Mouse (Mus musculus) stomach, postnatal 0 days (tissue): Measurements from ENCODE around the gene Gga2. TPM values are rescaled to one million over a fixed set of nuclear protein-coding genes. Genes with fewer than 3 reads are reported as not detected.

Source experiments
- ATAC-seq: fragments of 200-750 bp; cut with Nextera tagmentation; 2 replicates; pipeline ENCODE4 v1.8.0; 2017; ENCODE audit not compliant: low FRiP score, low TSS enrichment
- DNase-seq: peaks from one replicate; pipeline ENCODE4 v3.0.0-alpha.2; 2016; ENCODE audit warnings: low spot score
- H3K27ac ChIP-seq: fragments of 300-500 bp; sonication (generic); replicated peaks from 2 replicates; pipeline ENCODE4 v1.5.1; 2014; ENCODE audit warnings: mild to moderate bottlenecking, control low read depth
- H3K27me3 ChIP-seq: fragments of 300-500 bp; sonication (generic); 2 replicates; pipeline ENCODE4 v1.6.1; 2014; ENCODE audit warnings: low read length; ENCODE audit not compliant: control insufficient read depth, insufficient read depth
- H3K36me3 ChIP-seq: fragments of 300-500 bp; sonication (generic); 2 replicates; pipeline ENCODE4 v1.6.1; 2014; ENCODE audit warnings: low read length, mixed read lengths; ENCODE audit not compliant: control insufficient read depth, insufficient read depth
- H3K4me1 ChIP-seq: fragments of 300-500 bp; sonication (generic); replicated peaks from 2 replicates; pipeline ENCODE4 v1.6.1; 2014; ENCODE audit warnings: antibody characterized with exemption; ENCODE audit not compliant: control insufficient read depth, insufficient read depth
- H3K4me2 ChIP-seq: fragments of 300-500 bp; sonication (generic); replicated peaks from 2 replicates; pipeline ENCODE4 v1.6.1; 2014; ENCODE audit warnings: low read depth, mild to moderate bottlenecking, control low read depth, moderate library complexity
- H3K4me3 ChIP-seq: fragments of 300-500 bp; sonication (generic); 2 replicates; pipeline ENCODE4 v1.5.1; 2014; ENCODE audit warnings: low read depth, low read length, control low read depth
- H3K9ac ChIP-seq: fragments of 300-500 bp; sonication (generic); 2 replicates; pipeline ENCODE4 v1.6.1; 2014; ENCODE audit warnings: mild to moderate bottlenecking, low read length, control low read depth, mixed read lengths
- H3K9me3 ChIP-seq: fragments of 300-500 bp; sonication (generic); 2 replicates; pipeline ENCODE4 v1.6.1; 2016; ENCODE audit warnings: low read length; ENCODE audit not compliant: control insufficient read depth
- CTCF ChIP-seq: IDR thresholded peaks from 2 replicates; pipeline ENCODE4 v1.5.1; 2016; ENCODE audit warnings: antibody characterized with exemption, low read depth, mild to moderate bottlenecking, moderate library complexity
- EP300 ChIP-seq: optimal IDR thresholded peaks from 2 replicates; pipeline ENCODE3; 2016; ENCODE audit warnings: antibody characterized with exemption
- WGBS: fragments of 180-500 bp; shearing (Covaris S2); extraction: QIAGEN DNeasy Blood & Tissue Kit; methylation state at CpG from one replicate; pipeline ENCODE4 v1.1.7; 2014; 5-methylcytosine and 5-hydroxymethylcytosine counted together
- polyA plus RNA-seq: library from polyadenylated mRNA; unstranded; fragments of >200 nt; fragmentation: Nextera tagmentation; extraction: Ambion mirVana; gene quantifications from 2 replicates; pipeline ENCODE4 v1.2.1, GENCODE M21; 2015

Gga2 gene
- polyA plus RNA-seq, 1 experiment from 2014 or later = 31.5 TPM

DNA sequence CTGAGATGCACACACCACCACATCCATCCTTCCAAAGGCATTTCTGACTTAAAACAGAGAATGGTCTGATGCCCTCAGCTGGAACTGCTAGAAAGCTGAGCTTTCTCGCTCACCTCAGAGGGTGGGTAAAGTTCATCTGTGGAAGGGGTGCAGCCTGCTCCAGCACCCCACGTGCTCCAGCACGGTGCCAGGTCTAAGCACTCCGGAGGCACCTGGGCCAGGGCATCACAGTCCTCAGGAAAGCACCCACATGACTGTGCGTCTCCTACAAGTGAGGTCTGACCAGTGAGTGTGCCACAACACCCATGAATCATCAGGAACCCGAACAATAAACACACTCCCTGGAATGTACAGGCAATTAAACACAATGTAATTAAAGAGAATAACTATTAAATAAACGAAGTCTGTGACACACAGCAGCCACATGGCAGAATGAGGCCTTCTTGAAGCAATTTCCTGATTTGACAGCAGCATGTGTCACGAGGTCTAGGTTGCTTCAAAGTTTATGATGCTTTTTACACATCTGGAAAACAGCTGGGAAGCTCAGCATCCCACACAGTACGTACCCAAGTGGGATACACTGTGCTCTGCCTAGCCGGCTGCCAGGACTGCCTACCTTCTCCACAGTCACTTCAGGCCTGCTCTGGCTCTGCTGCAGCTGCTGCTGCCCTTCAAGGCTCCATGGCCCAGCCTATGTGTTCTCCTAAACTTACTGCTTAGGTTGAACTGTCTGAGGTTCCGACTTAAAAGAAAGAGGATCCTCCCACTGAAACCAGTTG, 65.9 kb downstream of the Gga2 start:
- ATAC-seq = no peak
- Histone ChIP-seq H3K27me3 (no peaks in the 10 kb centered on the region), H3K4me2 (no peak overlapping the region), H3K36me3 (peaks cover 5% of the 10 kb centered on the region), H3K4me1 (no peaks in the 10 kb centered on the region), H3K9me3 (no peaks in the 10 kb centered on the region), H3K9ac (no peak overlapping the region), H3K27ac (no peak overlapping the region), H3K4me3 (no peak overlapping the region)
- WGBS = 72% methylated on average over 11 of the region's 11 CpGs
- no peak for DNase-seq
- TF ChIP-seq EP300 = no peak
- no peak for TF ChIP-seq CTCF

DNA sequence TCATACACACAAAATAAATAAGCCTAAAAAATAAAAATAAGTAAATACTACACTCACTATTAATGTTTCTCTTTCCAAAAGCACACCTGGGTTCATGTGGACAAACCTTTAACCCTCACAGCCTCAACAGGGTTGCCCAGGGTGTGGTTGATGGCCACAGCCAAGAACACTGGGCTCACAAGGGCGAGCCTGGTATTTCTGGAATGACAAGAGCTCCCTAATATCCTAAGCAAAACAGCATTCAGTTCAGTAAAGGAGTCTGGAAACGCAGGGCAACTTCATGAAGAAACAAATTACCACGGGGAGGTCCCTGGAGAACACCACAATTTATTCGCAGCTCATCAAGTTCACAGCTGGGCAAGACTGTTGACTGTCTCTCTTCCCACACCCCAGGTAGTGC, 73.5 kb downstream of the Gga2 start:
- H3K27ac ChIP-seq = no peak overlapping the region
- 56% methylated on average over 4 of the region's 4 CpGs for WGBS
- TF ChIP-seq EP300 = no peak
- no peak for TF ChIP-seq CTCF
- DNase-seq (no peak), ATAC-seq (no peak)
- H3K9me3 ChIP-seq = no peaks in the 10 kb centered on the region
- H3K4me2 ChIP-seq = no peak overlapping the region
- H3K36me3 ChIP-seq = peaks cover 5% of the 10 kb centered on the region; the same call in 1 of the 2 replicates
- no peaks in the 10 kb centered on the region for H3K4me1 ChIP-seq
- no peak overlapping the region for H3K4me3 ChIP-seq
- H3K27me3 ChIP-seq = no peaks in the 10 kb centered on the region
- H3K9ac ChIP-seq = no peak overlapping the region

DNA sequence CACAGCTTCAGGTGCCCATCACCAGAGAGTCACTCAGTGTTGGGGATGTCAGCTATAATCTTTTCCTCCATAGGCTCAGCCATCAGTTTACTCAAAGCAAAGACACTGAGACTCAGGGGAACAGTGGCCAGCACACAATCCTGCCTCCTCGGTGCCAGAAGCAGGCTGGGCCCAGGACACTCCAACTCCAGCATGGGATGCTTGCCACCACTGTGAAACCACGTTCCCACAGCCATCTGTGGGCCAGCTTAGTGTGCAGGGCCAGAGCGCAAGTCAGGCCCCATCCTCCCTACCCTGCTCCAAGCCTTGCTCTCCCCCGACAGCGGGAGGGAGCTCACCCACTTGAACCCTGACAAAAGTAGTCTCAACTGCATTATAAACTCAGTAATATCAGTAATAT, 74.8 kb downstream of the Gga2 start:
- no peak overlapping the region for H3K9ac ChIP-seq
- TF ChIP-seq CTCF = no peak
- no peak for TF ChIP-seq EP300
- 82% methylated on average over 5 of the region's 5 CpGs for WGBS

DNA sequence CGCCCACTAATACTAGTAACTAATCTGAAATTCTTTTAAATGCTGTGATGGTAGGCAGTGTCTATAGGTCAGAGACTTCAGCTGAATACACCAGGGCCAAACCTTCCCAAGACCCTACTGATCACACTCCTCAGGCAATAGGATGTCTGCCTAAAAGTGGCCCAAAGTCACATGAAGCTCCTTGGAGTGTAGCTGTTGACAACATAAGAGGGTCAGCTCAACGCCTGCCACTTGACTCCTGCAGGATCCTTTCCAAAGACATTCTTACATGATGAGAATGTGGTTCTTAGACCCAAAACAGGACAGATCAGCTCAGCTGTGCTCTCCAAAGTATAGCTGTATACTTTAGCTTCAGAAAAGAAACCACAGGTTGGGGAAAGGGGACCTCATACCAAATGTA, 78.7 kb downstream of the Gga2 start:
- Histone ChIP-seq H3K27ac (no peak overlapping the region), H3K27me3 (no peaks in the 10 kb centered on the region)
- 96% methylated on average over 2 of the region's 2 CpGs for WGBS

More for the DNA sequence above, 74.8 kb downstream of the Gga2 start:
- DNase-seq (no peak), ATAC-seq (no peak)
- H3K9me3 ChIP-seq = no peaks in the 10 kb centered on the region
- no peak overlapping the region for H3K4me2 ChIP-seq
- no peak overlapping the region for H3K4me3 ChIP-seq
- no peaks in the 10 kb centered on the region for H3K27me3 ChIP-seq
- peaks cover 9% of the 10 kb centered on the region; the same call in 1 of the 2 replicates for H3K36me3 ChIP-seq
- no peaks in the 10 kb centered on the region for H3K4me1 ChIP-seq
- H3K27ac ChIP-seq = no peak overlapping the region

DNA sequence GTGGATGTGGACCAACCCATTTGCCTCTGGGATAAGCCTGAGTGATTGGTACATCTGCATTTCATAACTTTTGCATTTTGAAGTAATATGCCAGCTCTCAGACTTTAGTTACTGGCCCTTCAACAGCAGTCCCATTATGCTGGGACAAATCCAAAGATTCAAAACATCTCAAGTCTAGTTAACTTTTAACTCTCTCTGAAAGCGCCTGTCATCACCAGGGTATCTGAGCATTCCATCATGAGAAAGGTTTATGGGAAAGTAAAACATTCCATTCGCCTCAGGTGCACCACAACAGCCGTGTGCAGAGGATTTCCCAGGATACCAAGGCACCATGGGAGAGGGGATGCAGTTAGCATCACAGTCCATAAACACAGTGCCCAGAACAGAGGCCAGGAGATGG, 79.4 kb downstream of the Gga2 start:
- Histone ChIP-seq H3K27ac (no peak overlapping the region), H3K4me3 (no peak overlapping the region), H3K9ac (no peak overlapping the region), H3K27me3 (no peaks in the 10 kb centered on the region), H3K36me3 (peaks cover 5% of the 10 kb centered on the region; the same call in 1 of the 2 replicates), H3K4me2 (no peak overlapping the region), H3K4me1 (no peaks in the 10 kb centered on the region), H3K9me3 (no peaks in the 10 kb centered on the region)
- no peak for DNase-seq
- ATAC-seq = no peak
- TF ChIP-seq CTCF (no peak), EP300 (no peak)
- WGBS = 68% methylated on average over 3 of the region's 3 CpGs

More for the DNA sequence above, 78.7 kb downstream of the Gga2 start:
- Histone ChIP-seq H3K4me1 (no peaks in the 10 kb centered on the region), H3K4me3 (no peak overlapping the region), H3K9me3 (no peaks in the 10 kb centered on the region), H3K4me2 (no peak overlapping the region), H3K9ac (no peak overlapping the region), H3K36me3 (peaks cover 5% of the 10 kb centered on the region; the same call in 1 of the 2 replicates)
- TF ChIP-seq EP300 (no peak), CTCF (no peak)
- ATAC-seq (no peak), DNase-seq (no peak)

DNA sequence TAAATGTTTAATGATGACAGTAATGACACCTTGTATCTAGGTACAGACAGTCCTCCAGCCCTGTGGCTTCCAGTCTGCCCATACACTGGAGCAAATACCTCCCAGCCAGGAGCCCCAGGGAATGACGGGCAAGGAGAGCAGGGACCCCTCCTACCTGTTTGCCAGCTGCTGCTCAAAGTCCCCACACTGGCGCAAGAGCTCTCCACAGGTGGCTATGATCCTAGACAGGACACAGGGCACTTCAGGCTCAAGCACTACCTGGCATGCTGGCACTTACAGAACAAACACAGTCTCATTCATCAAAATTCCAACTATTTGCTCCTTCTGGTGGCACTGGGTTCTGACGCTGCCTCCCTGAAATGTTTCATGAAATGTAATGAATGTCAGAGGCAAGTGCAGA, 80.0 kb downstream of the Gga2 start:
- 81% methylated on average over 3 of the region's 3 CpGs for WGBS
- no peak for ATAC-seq
- Histone ChIP-seq H3K4me1 (no peaks in the 10 kb centered on the region), H3K27me3 (no peaks in the 10 kb centered on the region), H3K4me3 (no peak overlapping the region), H3K4me2 (no peak overlapping the region), H3K9ac (no peak overlapping the region), H3K9me3 (no peaks in the 10 kb centered on the region), H3K27ac (no peak overlapping the region), H3K36me3 (peaks cover 5% of the 10 kb centered on the region; the same call in 1 of the 2 replicates)
- no peak for DNase-seq
- TF ChIP-seq EP300 (no peak), CTCF (no peak)
